Mouse (Mus musculus) heart, postnatal 0 days (tissue): ENCODE results near the gene 1700016K19Rik. TPM values are rescaled to one million over a fixed set of nuclear protein-coding genes. Genes with fewer than 3 reads are reported as not detected.

ENCODE experiments used
- ATAC-seq: fragments of 200-750 bp; cut with Nextera tagmentation; 2 replicates; pipeline ENCODE4 v1.8.0; 2017; ENCODE audit warnings: low read depth, moderate number of reproducible peaks, moderate library complexity; ENCODE audit not compliant: insufficient read depth
- DNase-seq: peaks from one replicate; pipeline ENCODE4 v3.0.0-alpha.2; 2016; ENCODE audit warnings: low spot score
- H3K27ac ChIP-seq: fragments of 300-500 bp; sonication (generic); 2 replicates; pipeline ENCODE4 v1.5.1; 2014; ENCODE audit warnings: low read depth, mild to moderate bottlenecking
- H3K27me3 ChIP-seq: fragments of 300-500 bp; sonication (generic); 2 replicates; pipeline ENCODE4 v1.6.1; 2014; ENCODE audit warnings: low read length, mixed read lengths; ENCODE audit not compliant: control insufficient read depth, insufficient read depth
- H3K36me3 ChIP-seq: fragments of 300-500 bp; sonication (generic); replicated peaks from 2 replicates; pipeline ENCODE4 v1.6.1; 2014; ENCODE audit warnings: low read length, mixed read lengths; ENCODE audit not compliant: control insufficient read depth, insufficient read depth
- H3K4me1 ChIP-seq: fragments of 300-500 bp; sonication (generic); 2 replicates; pipeline ENCODE4 v1.6.1; 2014; ENCODE audit warnings: antibody characterized with exemption; ENCODE audit not compliant: control insufficient read depth, insufficient read depth
- H3K4me2 ChIP-seq: fragments of 300-500 bp; sonication (generic); 2 replicates; pipeline ENCODE4 v1.6.1; 2014; ENCODE audit warnings: low read depth, mild to moderate bottlenecking, low read length, moderate library complexity
- H3K4me3 ChIP-seq: fragments of 300-500 bp; sonication (generic); 2 replicates; pipeline ENCODE4 v1.5.1; 2014; ENCODE audit warnings: low read depth, low read length
- H3K9ac ChIP-seq: fragments of 300-500 bp; sonication (generic); replicated peaks from 2 replicates; pipeline ENCODE4 v1.6.1; 2014; ENCODE audit warnings: low read depth, low read length, mixed read lengths
- H3K9me3 ChIP-seq: fragments of 300-500 bp; sonication (generic); replicated peaks from 2 replicates; pipeline ENCODE4 v1.6.1; 2016; ENCODE audit warnings: low read length; ENCODE audit not compliant: control insufficient read depth
- CTCF ChIP-seq: IDR thresholded peaks from 2 replicates; pipeline ENCODE4 v1.5.1; 2016; ENCODE audit warnings: antibody characterized with exemption, control low read depth, low read depth
- EP300 ChIP-seq: IDR thresholded peaks from 2 replicates; pipeline ENCODE4 v1.6.1; 2016; ENCODE audit warnings: antibody characterized with exemption, low read depth
- WGBS: fragments of 180-500 bp; shearing (Covaris S2); extraction: QIAGEN DNeasy Blood & Tissue Kit; methylation state at CpG from one replicate; pipeline ENCODE4 v1.1.7; 2014; 5-methylcytosine and 5-hydroxymethylcytosine counted together
- polyA plus RNA-seq: library from polyadenylated mRNA; unstranded; fragments of >200 nt; fragmentation: Nextera tagmentation; extraction: Ambion mirVana; gene quantifications from 2 replicates; pipeline ENCODE4 v1.2.1, GENCODE M21; 2015
- total RNA-seq: library from RNA; depleted of rRNA; stranded (reverse); fragments of >200 nt; gene quantifications from 2 replicates; pipeline ENCODE4 v1.2.3, GENCODE M21; 2014; ENCODE audit warnings: low replicate concordance

The 1700016K19Rik gene
- total and polyA plus RNA-seq, 2 experiments from 2014 or later: not detected

- Histone ChIP-seq H3K27me3 (no peaks in the 10 kb centered on the region), H3K4me2 (no peak overlapping the region), H3K4me3 (no peak overlapping the region), H3K9me3 (no peaks in the 10 kb centered on the region), H3K9ac (no peak overlapping the region), H3K4me1 (no peaks in the 10 kb centered on the region), H3K36me3 (no peaks in the 10 kb centered on the region), H3K27ac (no peak overlapping the region)
- no peak for TF ChIP-seq CTCF
- no peak for TF ChIP-seq EP300
- DNase-seq: no peak
- 88% methylated on average over 8 of the region's 8 CpGs for WGBS
- no peak for ATAC-seq
Measured at GRCm38 (mm10) chr11:76035182-76035581, 35.5 kb downstream of the 1700016K19Rik start.

GRCm38 (mm10) chr11:76037581-76038294 lies 38.0 kb downstream of the 1700016K19Rik start:
- H3K4me2 ChIP-seq: no peak overlapping the region
- 0 out of 2 replicates have a peak, but pooled peaks cover 10% of the 10 kb centered on the region for H3K4me1 ChIP-seq
- ATAC-seq (peak; percentile 43; the same call in 1 of the 2 replicates), DNase-seq (peak; percentile 30)
- H3K9ac ChIP-seq: no peak overlapping the region
- TF ChIP-seq CTCF: no peak
- TF ChIP-seq EP300: no peak
- peak overlapping the region; percentile 55 for H3K27ac ChIP-seq
- no peaks in the 10 kb centered on the region for H3K27me3 ChIP-seq
- WGBS: 37% methylated on average over 6 of the region's 6 CpGs
- H3K36me3 ChIP-seq: no peaks in the 10 kb centered on the region
- no peak overlapping the region for H3K4me3 ChIP-seq
- no peaks in the 10 kb centered on the region for H3K9me3 ChIP-seq

GRCm38 (mm10) chr11:76039271-76040053 lies 39.8 kb downstream of the 1700016K19Rik start:
- Histone ChIP-seq H3K36me3 (no peaks in the 10 kb centered on the region), H3K4me2 (no peak overlapping the region), H3K27me3 (no peaks in the 10 kb centered on the region), H3K9me3 (no peaks in the 10 kb centered on the region), H3K9ac (no peak overlapping the region), H3K4me3 (no peak overlapping the region), H3K4me1 (peaks cover 18% of the 10 kb centered on the region), H3K27ac (no peak overlapping the region)
- no peak for ATAC-seq
- WGBS: 85% methylated on average over 3 of the region's 3 CpGs
- no peak for TF ChIP-seq EP300
- TF ChIP-seq CTCF: no peak
- no peak for DNase-seq

GRCm38 (mm10) chr11:76040106-76040505 lies 40.4 kb downstream of the 1700016K19Rik start:
- Histone ChIP-seq H3K36me3 (no peaks in the 10 kb centered on the region), H3K9me3 (no peaks in the 10 kb centered on the region), H3K27ac (no peak overlapping the region), H3K27me3 (no peaks in the 10 kb centered on the region), H3K4me2 (no peak overlapping the region), H3K4me1 (peaks cover 18% of the 10 kb centered on the region), H3K9ac (no peak overlapping the region), H3K4me3 (no peak overlapping the region)
- ATAC-seq (no peak), DNase-seq (no peak)
- TF ChIP-seq CTCF (no peak), EP300 (no peak)
- 84% methylated on average over 8 of the region's 8 CpGs for WGBS

- H3K4me2 ChIP-seq: no peak overlapping the region
- H3K27ac ChIP-seq: peak overlapping the region; percentile 75; the same call in 1 of the 2 replicates
- H3K4me1 ChIP-seq: peaks cover 18% of the 10 kb centered on the region
- H3K9me3 ChIP-seq: no peaks in the 10 kb centered on the region
- WGBS: 77% methylated on average over 4 of the region's 4 CpGs
- no peaks in the 10 kb centered on the region for H3K27me3 ChIP-seq
- no peak overlapping the region for H3K4me3 ChIP-seq
- no peak for TF ChIP-seq EP300
- no peak for TF ChIP-seq CTCF
- ATAC-seq: no peak
- no peaks in the 10 kb centered on the region for H3K36me3 ChIP-seq
- DNase-seq: no peak
- no peak overlapping the region for H3K9ac ChIP-seq
Measured at GRCm38 (mm10) chr11:76040761-76041376, 41.2 kb downstream of the 1700016K19Rik start.
